Mouse (Mus musculus): Measurements from ENCODE around the gene Surf2. TPM values are rescaled to one million over a fixed set of nuclear protein-coding genes. Genes with fewer than 3 reads are reported as not detected.

Surf2 gene
- total RNA-seq, 2 experiments from 2014 or later, result 14.3 to 15.0 TPM

GRCm38 (mm10) chr2:26912253-26912770 is 3.9 kb upstream of the Surf2 start:
- DNase-seq, result no peak
- intact Hi-C loops (cut with DNase I), result no loop called here

DNA sequence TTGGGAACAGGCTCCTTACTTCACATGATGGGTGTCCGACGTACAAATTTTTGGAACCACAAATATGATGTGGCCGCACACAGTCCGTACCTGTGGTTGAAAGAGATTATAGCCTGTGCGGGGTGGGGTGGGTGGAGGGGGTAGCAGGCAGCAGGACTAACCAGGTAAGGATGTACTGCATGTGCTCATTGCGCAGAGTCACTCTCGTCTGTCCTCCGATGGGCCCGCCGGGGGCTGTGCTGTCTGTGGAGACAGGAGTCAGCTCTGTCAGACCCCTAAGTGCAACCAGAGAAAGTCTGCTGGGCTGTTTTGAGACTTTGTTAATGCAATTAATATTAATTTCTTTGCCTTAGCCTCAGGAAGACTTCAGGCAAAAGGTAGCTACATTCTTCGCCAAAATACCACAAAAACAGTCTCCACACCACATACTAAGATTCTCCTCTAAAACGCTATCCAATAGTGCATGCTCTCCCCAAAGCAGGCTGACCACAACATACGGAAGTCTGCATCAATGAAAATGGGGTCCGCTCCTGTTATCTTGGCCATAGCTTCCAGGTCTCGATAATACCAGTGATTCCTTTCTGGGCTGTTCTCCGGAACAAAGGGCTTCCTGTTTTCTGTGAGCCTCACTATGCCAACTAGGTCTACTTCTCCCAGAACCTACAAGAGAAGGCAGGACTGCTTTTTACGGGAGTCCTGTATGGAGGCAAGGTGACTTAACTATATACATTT is 2.6 kb upstream of the Surf2 start:
- intact Hi-C loops (cut with DNase I), result no loop called here
- no peak for DNase-seq

GRCm38 (mm10) chr2:26914148-26914941 is 1.8 kb upstream of the Surf2 start:
- DNase-seq, result no peak
- intact Hi-C loops (cut with DNase I), result no loop called here

DNA sequence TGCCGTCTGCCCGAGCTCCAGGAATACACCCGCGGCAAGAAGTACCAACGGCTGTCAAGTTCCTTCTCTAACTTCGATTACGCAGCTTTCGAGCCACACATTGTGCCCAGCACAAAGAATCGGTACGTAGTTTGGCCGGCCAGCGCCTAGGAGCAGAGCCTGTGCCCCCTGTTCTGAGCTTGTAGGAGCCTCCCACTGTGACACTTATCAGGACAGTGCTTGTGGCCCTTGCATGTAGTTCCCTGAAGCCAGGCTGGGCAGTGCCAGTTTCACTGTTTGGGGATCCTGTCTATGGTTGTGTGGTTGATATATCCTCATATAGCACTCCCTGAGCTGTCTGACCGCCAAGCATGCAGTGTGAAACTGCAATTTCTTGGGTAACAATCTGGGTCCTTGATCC is 571 bp downstream of the Surf2 start:
- intact Hi-C loops (cut with DNase I), result loop anchor here (2.0 kb wide), 1 partner anchor 16 kb away; the partner anchor contains the start of gene Surf4
- no peak for DNase-seq

- intact Hi-C loops (cut with DNase I), result no loop called here
- no peak for DNase-seq
Observed at GRCm38 (mm10) chr2:26919684-26920083, 3.5 kb downstream of the Surf2 start.

- no peak for DNase-seq
- intact Hi-C loops (cut with DNase I), result no loop called here
Observed at GRCm38 (mm10) chr2:26920190-26920855, 4.2 kb downstream of the Surf2 start.

DNA sequence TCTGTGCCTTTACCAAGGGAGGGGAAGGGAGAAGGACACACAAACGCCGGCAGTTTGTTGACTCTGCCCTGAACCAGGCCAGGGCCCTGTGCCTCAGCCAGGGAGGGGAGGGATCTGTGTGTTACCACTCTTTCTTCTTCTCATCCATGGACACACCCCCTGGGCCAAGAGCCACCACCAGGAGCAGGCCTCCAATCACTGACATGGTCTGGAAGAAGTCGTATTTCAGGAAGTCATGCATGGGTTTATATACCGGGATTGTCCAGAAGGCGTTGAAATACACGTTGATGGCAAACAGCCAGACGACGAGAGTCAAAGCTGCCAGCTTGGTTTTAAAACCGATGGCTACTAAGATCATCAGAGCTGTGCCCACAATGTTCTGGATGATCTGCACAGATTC is 5.6 kb downstream of the Surf2 start:
- DNase-seq, result peak in 1 of 2 experiments; percentile 35
- intact Hi-C loops (cut with DNase I), result no loop called here

DNA sequence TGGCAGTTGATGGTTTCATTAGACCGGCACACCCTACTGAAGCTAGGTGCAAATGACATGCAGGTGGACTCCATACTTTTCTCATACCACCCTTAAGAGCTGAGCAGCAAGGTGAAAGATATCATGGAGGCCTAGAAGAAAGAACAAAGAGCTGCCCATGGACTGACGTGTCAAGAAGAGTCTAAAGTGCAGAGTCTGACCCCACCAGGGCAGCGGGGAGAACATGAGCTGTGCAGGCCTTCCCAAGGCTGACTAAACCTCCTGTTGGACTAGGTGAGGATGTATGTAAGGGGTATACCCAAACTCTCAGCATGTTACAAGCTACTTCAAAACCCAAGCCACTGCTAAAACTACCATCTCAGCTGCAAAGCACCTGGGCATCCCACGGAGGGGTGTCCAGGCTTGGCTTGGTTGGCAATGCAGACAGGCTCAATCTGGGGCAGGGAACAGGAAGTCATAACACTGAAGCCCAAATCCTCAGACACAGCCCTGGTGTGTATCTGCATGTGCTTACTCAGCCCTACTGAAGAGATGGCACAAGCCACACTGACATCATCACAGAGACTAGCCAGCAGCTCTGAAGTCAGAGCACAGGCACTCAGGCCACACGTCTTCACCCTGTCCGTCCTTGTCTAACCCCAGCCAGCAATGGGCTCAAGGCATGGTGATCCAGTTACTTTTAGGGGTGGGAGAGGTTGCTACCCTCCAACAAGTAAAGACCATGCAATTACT is 11.7 kb downstream of the Surf2 start:
- intact Hi-C loops (cut with DNase I), result no loop called here
- no peak for DNase-seq

DNA sequence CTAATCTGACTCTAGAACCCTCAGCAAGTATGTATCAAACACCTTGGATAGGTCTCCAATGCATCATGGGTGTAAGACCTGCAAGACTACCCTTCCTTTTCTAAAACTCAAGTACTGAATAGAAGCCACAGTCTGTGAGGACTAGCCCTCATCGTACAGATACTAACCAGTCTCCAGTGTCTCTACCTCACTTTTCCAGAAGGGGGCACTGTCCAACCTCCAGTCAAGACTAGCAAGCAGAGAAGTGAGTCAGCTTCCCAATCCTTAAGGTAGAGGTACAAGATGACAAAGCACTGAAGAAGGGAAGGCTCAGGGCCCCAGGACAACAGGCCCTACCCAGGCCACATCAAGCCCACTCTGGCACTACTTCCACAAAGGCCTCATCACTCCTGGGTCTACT is 14.2 kb downstream of the Surf2 start:
- intact Hi-C loops (cut with DNase I), result loop anchor here (1.0 to 10.0 kb wide), 2 partner anchors 108 to 304 kb away; no protein-coding TSS in a partner anchor
- peak; percentile 41 to 70 for DNase-seq

DNA sequence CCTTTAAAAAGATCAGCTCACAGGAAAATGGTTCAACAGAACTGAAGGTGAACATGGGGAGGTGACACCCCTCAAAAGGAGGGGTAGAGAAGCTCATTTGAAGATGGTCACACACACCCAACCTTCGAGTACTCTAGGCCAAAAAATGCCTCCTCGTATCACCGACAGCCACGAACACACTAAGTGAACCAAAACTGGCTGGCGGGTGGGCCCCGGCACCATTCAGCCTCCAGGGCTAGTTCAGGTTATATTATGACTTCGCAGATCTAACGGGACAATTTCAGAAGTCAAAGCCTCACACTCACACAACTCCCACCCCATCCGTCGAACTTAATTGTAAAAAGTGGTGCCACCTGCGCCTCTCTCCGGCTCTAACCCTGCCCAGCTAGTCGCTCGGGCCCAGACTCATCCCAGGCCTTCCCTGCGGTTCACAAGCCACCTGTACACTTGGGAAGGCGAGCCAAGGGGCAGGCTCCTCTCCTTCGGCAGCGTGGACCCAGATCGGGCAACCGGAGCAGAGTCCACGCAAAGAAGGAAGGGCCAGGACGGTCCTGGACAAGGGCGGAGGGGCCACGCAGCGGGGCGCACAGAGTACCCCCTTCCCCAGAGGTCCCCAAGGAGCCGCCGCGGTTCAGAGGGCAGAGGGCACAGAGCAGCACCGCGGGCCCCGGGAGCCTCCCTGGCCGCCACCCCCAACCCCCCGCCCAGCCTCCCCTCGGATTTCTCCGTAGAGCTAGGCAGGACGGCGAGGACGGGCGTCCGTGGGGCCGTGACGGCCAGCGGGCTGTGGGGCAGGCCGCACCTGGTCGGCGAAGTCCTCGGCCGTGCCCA is 16.5 kb downstream of the Surf2 start:
- intact Hi-C loops (cut with DNase I), result loop anchor here (1.0 to 10.0 kb wide), 3 partner anchors 16 to 302 kb away; partner anchors contain the start of genes Surf1 and Surf2
- DNase-seq, result peak in 1 of 2 experiments; percentile 48

DNA sequence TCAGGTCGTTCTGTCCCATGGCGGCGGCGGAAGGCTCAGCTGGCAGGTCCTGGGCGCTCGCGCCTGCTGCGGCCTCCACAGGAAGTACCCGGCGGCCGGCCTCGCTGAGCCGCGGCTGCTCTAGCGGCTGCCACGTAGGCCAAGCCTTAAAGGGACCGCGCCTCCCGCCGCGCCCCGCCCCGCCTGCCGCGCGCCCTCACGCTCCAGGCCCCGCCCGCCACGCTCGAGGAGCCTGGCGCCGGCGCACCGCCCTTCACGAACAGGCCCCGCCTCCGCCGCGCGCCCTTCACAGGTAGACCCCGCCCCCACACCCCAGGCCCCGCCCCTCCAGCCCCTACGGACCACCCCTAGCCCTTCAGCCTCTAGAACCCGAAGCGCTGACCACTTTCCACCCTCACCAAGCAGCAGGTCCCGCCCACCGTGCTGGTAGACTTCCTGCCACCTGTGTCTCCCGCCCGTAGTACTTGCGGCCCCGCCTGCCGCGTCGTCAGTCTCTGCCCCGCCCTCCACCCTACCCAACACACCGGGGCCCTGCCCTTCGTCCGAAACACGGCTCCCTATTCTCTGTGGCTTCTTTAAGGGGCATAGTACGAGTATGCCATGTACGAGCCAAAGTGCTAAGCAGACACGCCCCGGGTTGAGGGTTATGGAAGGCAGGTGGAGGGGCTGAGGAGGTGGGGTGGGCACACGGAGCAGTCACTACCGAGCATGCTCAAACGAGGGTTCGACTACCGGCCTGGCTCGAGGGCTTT is 17.3 kb downstream of the Surf2 start, which contains the start of the genes Surf4 and Stkld1:
Surf4 (minus strand) TSS at position 625 of the 752 bp plus-strand sequence.
Stkld1 (plus strand) TSS at position 744 of the 752 bp plus-strand sequence.
- peak; percentile 93 to 96 for DNase-seq
- intact Hi-C loops (cut with DNase I), result loop anchor here (1.0 to 10.0 kb wide), 3 partner anchors 17 to 301 kb away; partner anchors contain the start of genes Surf1 and Surf2

DNA sequence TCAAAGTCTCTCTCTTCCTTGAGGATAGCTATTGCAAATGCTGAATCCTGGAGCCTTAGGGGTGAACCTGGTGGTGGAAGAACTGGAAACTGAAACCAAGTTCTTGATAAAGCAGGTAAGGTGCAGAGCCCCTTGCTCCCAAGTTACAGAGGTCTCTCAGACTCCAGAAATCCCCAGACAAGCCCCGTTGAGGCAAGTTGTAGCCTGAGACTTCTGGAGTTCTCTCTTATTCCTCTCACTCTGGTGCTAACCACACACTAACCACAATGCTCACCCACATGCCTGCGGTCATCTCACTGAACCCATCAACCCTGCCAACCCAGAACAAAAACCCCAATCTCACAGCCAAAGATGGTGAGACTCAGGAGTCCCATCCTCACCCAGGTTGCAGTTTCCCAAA is 19.1 kb downstream of the Surf2 start:
- intact Hi-C loops (cut with DNase I), result loop anchor here (10.0 kb wide), 1 partner anchor 300 kb away; no protein-coding TSS in a partner anchor
- no peak for DNase-seq

- intact Hi-C loops (cut with DNase I), result loop anchor here (10.0 kb wide), 1 partner anchor 298 kb away; no protein-coding TSS in a partner anchor
- DNase-seq, result no peak
Observed at GRCm38 (mm10) chr2:26936425-26936824, 20.3 kb downstream of the Surf2 start.

- intact Hi-C loops (cut with DNase I), result no loop called here
Observed at GRCm38 (mm10) chr2:26941539-26941938, 25.4 kb downstream of the Surf2 start.

DNA sequence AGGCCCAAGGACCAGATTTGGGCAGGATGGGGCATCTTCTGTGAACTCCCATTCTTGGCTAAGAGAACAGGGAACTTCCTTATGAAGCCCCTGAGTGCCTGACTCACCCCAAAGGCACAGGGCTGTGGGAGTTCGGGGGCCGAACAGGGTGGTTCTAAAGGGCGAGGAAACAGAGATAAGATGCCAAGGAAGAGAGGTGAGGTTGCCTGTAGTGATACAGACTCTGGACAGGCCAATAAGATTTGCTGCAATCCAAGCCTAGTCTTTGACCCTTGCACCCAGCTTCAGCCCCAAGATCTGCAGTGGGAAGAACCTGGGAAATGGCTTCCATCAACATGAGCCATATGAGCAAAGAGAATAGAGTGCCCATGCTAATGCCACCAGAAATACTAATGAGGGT is 27.1 kb downstream of the Surf2 start:
- no peak for DNase-seq
- intact Hi-C loops (cut with DNase I), result no loop called here

More at GRCm38 (mm10) chr2:26941539-26941938, 25.4 kb downstream of the Surf2 start:
- DNase-seq, result no peak

DNA sequence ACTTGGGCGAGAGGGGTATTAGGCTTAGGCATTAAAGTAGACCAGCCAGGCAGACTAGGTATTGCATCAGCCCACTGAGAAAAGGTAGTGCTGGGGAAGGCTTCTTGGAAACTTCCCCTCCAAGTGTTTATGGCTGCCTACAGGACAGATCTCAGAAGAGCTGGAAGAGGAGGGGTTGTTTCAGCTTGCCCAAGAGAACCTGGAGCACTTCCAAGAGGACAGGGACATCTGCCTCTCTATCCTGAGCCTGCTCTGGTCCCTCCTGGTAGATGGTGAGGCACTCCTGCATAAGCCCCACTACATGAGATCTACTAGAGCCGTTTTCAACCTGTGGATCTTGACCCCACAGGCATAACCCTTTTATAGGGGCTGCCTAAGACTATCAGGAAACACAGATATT is 34.2 kb downstream of the Surf2 start:
- DNase-seq, result no peak

DNA sequence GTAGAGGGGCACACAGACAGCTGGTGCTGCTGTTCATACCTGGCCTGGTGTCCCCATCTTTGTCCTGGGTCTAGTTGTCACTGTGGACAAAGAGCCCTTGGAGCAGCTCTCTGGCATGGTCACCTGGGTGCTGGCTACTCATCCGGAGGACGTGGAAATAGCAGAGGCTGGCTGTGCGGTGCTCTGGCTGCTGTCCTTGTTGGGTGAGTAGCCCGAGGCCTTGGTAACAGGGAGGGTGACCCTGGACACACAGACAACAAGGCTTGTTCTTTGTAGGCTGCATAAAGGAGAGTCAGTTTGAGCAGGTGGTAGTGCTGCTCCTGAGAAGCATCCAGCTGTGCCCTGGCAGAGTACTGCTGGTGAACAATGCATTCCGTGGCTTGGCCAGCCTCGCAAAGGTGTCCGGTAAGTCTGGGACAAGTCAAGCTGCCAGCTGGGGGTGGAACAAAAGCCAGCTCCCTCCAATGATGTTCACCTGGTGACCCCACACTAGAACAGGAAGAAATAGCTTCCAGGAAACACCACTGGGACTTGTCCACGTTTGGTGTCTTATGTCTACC is 35.3 kb downstream of the Surf2 start:
- DNase-seq, result no peak
- intact Hi-C loops (cut with DNase I), result no loop called here

More for the DNA sequence above, 34.2 kb downstream of the Surf2 start:
- intact Hi-C loops (cut with DNase I), result no loop called here

- intact Hi-C loops (cut with DNase I), result no loop called here
- no peak for DNase-seq
Observed at GRCm38 (mm10) chr2:26952193-26952592, 36.0 kb downstream of the Surf2 start.
